Mouse (Mus musculus) testis, adult 2 months (tissue): Measurements from ENCODE around the gene Mgrn1. TPM values are rescaled to one million over a fixed set of nuclear protein-coding genes. Genes with fewer than 3 reads are reported as not detected.

ENCODE experiments used
- H3K27ac ChIP-seq: fragments of 200-500 bp; 2 replicates; pipeline ENCODE4 v1.5.1; 2012; ENCODE audit warnings: low read depth, low read length; ENCODE audit not compliant: control insufficient read depth, insufficient read depth
- H3K27me3 ChIP-seq: fragments of 200-500 bp; 2 replicates; pipeline ENCODE4 v1.6.1; 2012; ENCODE audit warnings: mild to moderate bottlenecking, low read length, moderate library complexity; ENCODE audit not compliant: control insufficient read depth, insufficient read depth
- H3K36me3 ChIP-seq: fragments of 200-500 bp; 2 replicates; pipeline ENCODE4 v1.6.1; 2012; ENCODE audit warnings: mild to moderate bottlenecking, low read length; ENCODE audit not compliant: control insufficient read depth, insufficient read depth
- H3K4me1 ChIP-seq: fragments of 200-500 bp; 2 replicates; pipeline ENCODE4 v1.6.1; 2012; ENCODE audit warnings: low read length; ENCODE audit not compliant: control insufficient read depth, insufficient read depth
- H3K4me3 ChIP-seq: fragments of 200-500 bp; 2 replicates; pipeline ENCODE4 v1.5.1; 2012; ENCODE audit warnings: low read depth, mild to moderate bottlenecking, low read length, moderate library complexity, mixed read lengths; ENCODE audit not compliant: control insufficient read depth
- CTCF ChIP-seq: fragments of 200-500 bp; IDR thresholded peaks from 2 replicates; pipeline ENCODE4 v1.5.1; 2012; ENCODE audit warnings: low read depth, mild to moderate bottlenecking, inconsistent platforms, low read length, moderate library complexity; ENCODE audit not compliant: control insufficient read depth, insufficient read depth, insufficient replicate concordance
- POLR2A ChIP-seq: fragments of 200-500 bp; IDR thresholded peaks from 2 replicates; pipeline ENCODE4 v1.6.1; 2012; ENCODE audit warnings: low read depth, mild to moderate bottlenecking, inconsistent platforms, low read length, moderate library complexity; ENCODE audit not compliant: control insufficient read depth
- polyA plus RNA-seq: library from polyadenylated mRNA; depleted of rRNA; stranded (reverse); fragments of >200 nt; gene quantifications from 2 replicates; pipeline ENCODE4 v1.2.3, GENCODE M21; 2012

The Mgrn1 gene
- polyA plus RNA-seq, 1 experiment = 29.6 TPM

DNA sequence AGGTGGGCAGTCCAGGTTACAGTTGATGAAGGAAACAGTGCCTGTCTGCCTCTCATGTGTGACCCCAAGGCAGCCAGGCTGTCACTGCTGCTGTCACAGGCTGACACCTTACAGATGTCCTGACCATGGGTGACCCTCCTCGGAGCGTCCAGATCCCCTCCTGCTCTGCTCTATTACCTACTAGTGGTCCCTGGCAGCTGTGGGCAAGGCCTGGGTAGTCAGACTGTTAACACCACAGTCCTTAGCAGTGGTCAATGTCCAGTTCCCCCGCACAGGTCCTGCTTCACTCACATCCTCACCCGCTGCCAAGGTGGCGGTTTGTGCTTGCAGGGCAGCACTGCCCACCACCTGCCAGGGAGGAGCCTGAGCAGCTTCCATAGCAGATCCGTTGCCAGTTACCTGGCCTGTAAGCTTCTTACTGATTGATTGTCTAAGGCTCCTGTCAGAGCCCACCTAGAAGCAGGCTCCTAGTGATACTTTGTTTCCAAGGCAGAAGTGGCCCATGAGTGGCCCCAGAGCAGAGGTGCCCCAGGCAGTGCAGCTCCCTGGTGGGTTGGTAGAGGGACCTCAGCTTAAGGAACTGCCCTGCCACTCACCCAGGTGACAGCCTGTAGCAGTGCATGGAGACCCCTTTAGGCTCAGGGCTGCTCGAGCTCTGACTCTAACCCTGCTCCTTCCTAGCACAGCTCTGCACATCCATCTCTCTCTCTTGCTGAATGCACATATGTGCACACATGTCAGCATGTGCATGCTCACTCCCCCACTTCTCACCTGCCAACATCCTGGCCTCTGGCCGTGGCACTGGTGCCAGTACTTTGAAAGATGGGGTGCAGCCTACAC lies 51.5 kb downstream of the Mgrn1 start:
- Histone ChIP-seq H3K27ac (peak overlapping the region; percentile 90), H3K36me3 (peaks cover 3% of the 10 kb centered on the region; the same call in 1 of the 2 replicates), H3K27me3 (no peaks in the 10 kb centered on the region), H3K4me3 (no peak overlapping the region), H3K4me1 (peaks cover 29% of the 10 kb centered on the region)
- TF ChIP-seq POLR2A (no peak), CTCF (no peak)

DNA sequence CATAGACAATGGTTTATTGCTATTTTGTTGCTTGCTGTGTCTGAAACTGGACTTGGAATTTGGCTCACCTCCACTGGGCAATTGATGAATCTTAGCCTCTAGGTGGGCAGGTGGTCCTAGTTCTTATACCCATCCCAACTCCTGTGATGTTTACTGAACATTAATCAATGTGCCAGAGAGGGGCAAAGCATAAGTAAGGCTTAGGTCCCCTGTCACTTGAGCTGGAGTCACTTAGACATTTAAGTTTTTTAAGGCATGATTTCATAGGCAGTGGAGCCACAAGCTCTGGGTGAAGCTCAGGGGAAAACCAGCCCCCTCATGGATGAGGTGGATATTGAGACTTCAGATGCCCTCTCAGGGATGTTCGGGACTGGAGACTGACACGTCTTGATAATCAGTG lies 52.4 kb downstream of the Mgrn1 start, which contains the start of gene Nudt16l1:
Gene Nudt16l1, plus strand, starts transcription at position 301 of the 400 bp plus-strand sequence.
- Histone ChIP-seq H3K27ac (peak within 1 kb of the TSS; percentile 94), H3K36me3 (peaks cover 3% of the 10 kb centered on the region; the same call in 1 of the 2 replicates), H3K4me3 (peak within 1 kb of the TSS; percentile 99), H3K27me3 (no peaks in the 10 kb centered on the region), H3K4me1 (peaks cover 29% of the 10 kb centered on the region)
- TF ChIP-seq POLR2A (no peak), CTCF (no peak)

DNA sequence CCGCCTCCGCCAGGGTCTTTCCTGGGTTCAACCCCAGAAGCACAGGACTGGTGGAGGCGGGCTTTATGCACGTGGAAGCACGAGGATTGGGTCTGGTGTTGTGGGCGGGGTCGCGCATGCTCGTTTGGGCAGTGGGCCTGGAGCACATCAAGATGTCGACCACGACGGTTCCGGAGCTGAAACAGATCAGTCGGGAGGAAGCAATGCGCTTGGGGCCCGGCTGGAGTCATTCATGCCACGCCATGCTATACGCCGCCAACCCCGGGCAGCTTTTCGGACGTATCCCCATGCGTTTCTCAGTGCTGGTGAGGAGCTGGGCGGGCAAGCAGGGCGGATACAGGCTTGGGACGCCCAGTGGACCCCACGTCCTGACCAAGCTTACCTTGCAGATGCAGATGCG lies 52.9 kb downstream of the Mgrn1 start:
- TF ChIP-seq POLR2A (peak; percentile 92), CTCF (no peak)
- Histone ChIP-seq H3K27ac (peak overlapping the region; percentile 94), H3K36me3 (peaks cover 3% of the 10 kb centered on the region; the same call in 1 of the 2 replicates), H3K4me1 (peaks cover 29% of the 10 kb centered on the region), H3K4me3 (peak overlapping the region; percentile 99), H3K27me3 (no peaks in the 10 kb centered on the region)

DNA sequence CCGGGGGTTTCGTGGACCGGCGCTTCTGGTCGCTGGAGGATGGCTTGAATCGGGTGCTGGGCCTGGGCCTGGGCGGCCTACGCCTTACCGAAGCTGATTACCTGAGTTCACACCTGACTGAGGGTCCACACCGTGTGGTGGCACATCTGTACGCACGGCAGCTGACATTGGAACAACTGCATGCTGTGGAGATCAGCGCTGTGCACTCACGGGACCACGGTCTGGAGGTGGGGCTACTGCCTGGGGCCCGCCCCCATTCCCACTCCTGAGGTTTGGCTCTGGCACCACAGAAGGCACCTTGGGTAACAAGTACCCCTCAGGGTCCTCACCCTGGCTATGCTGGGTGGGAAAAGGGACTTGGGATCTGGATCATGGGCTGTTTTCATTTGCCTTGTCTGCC lies 53.4 kb downstream of the Mgrn1 start:
- Histone ChIP-seq H3K27ac (peak overlapping the region; percentile 94), H3K4me1 (peaks cover 29% of the 10 kb centered on the region), H3K4me3 (peak overlapping the region; percentile 99), H3K36me3 (peaks cover 3% of the 10 kb centered on the region; the same call in 1 of the 2 replicates), H3K27me3 (no peaks in the 10 kb centered on the region)
- no peak for TF ChIP-seq POLR2A
- no peak for TF ChIP-seq CTCF

DNA sequence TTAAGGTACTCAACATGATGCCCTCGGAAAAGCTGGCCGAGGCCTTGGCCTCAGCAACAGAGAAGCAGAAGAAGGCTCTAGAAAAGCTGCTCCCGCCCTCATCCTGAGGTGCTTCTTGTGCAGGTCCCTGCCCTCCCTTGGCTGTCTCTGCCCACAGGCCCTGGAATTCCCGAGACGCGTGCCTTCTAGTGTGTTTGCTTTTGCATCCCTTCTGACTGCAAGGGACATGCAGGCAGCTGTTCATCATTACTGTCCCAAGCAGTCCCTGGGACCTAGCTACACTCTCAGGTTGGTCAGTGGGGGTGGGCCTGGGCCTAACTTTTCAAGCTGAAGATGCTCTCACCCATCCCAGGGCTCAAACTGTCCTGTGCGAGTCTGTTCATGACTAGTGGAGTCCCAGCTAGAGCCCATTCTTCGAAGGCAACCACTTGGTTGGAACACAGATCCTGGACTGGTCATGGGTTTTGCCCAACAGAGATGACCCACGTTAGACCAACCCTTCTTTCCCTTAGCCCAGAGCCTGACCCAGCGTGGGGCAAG lies 54.3 kb downstream of the Mgrn1 start:
- Histone ChIP-seq H3K27ac (no peak overlapping the region), H3K36me3 (peaks cover 3% of the 10 kb centered on the region; the same call in 1 of the 2 replicates), H3K4me1 (peaks cover 29% of the 10 kb centered on the region), H3K27me3 (no peaks in the 10 kb centered on the region), H3K4me3 (no peak overlapping the region)
- TF ChIP-seq CTCF (no peak), POLR2A (no peak)

DNA sequence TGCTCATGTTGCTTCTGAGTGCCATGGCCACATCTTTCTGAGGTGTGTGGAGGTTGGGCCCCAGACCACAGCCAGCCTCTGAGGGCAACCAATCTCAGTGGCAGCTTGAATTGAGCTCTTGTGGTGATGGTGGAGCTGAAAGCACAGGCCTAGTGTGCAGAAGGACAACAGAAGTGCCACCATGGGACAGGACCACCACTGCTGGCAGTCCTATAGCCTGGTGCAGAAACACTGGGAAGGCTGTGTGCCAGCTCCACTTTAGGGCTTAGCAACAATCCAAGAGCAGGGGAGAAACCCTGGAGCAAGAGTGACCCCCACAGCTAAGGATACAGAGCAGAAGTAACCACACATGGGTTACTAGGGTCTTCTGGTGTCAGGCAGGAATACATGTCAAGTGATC lies 55.0 kb downstream of the Mgrn1 start:
- no peak for TF ChIP-seq CTCF
- no peak for TF ChIP-seq POLR2A
- H3K27me3 ChIP-seq = no peaks in the 10 kb centered on the region
- H3K36me3 ChIP-seq = peaks cover 3% of the 10 kb centered on the region
- peaks cover 29% of the 10 kb centered on the region for H3K4me1 ChIP-seq
- H3K4me3 ChIP-seq = no peak overlapping the region
- no peak overlapping the region for H3K27ac ChIP-seq

DNA sequence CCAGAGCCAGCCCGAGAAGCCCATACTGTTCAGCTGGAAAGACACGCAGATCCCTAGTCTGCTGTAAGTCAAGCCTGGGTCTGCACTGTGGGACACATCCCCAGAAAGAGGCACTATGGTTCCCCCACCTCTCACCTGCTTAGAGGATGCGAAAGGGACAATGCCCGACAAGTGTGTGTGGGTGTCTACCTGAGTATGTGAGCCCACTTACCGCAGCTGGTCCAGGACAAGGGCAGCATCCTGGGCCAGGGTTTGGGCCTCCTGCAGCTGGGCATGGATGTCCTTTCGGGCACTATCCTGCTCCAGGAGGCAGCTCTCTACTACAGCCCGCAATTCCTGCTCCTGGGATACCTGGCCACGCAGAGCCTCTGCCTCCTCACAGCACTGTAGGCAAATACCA lies 56.8 kb downstream of the Mgrn1 start:
- TF ChIP-seq CTCF (no peak), POLR2A (no peak)

More for the DNA sequence above, 56.8 kb downstream of the Mgrn1 start:
- Histone ChIP-seq H3K4me3 (no peak overlapping the region), H3K27me3 (no peaks in the 10 kb centered on the region), H3K4me1 (peaks cover 15% of the 10 kb centered on the region), H3K36me3 (no peaks in the 10 kb centered on the region; the same call in none of the 2 replicates), H3K27ac (no peak overlapping the region)
